Mouse (Mus musculus) lung, embryonic 15.5 days (tissue): ENCODE data around the gene Hmgcs2. TPM values are rescaled to one million over a fixed set of nuclear protein-coding genes. Genes with fewer than 3 reads are reported as not detected.

Source experiments
- ATAC-seq: fragments of 200-750 bp; cut with Nextera tagmentation; 2 replicates; pipeline ENCODE4 v1.8.0; 2017; ENCODE audit warnings: moderate number of reproducible peaks, borderline replicate concordance; ENCODE audit not compliant: low FRiP score, low TSS enrichment; ENCODE audit errors: extremely low read depth
- H3K27ac ChIP-seq: fragments of 300-500 bp; sonication (generic); 2 replicates; pipeline ENCODE4 v1.5.1; 2015; ENCODE audit warnings: moderate library complexity, mild to moderate bottlenecking, inconsistent platforms
- H3K27me3 ChIP-seq: fragments of 300-500 bp; sonication (generic); 2 replicates; pipeline ENCODE4 v1.6.1; 2015; ENCODE audit warnings: inconsistent platforms
- H3K36me3 ChIP-seq: fragments of 300-500 bp; sonication (generic); 2 replicates; pipeline ENCODE4 v1.6.1; 2015; ENCODE audit warnings: inconsistent platforms
- H3K4me1 ChIP-seq: fragments of 300-500 bp; sonication (generic); 2 replicates; pipeline ENCODE4 v1.6.1; 2015; ENCODE audit warnings: inconsistent platforms
- H3K4me2 ChIP-seq: fragments of 300-500 bp; sonication (generic); 2 replicates; pipeline ENCODE4 v1.6.1; 2015; ENCODE audit warnings: inconsistent platforms, mild to moderate bottlenecking, moderate library complexity
- H3K4me3 ChIP-seq: fragments of 300-500 bp; sonication (generic); 2 replicates; pipeline ENCODE4 v1.5.1; 2015; ENCODE audit warnings: mild to moderate bottlenecking, inconsistent platforms
- H3K9ac ChIP-seq: fragments of 300-500 bp; sonication (generic); 2 replicates; pipeline ENCODE4 v1.6.1; 2015; ENCODE audit warnings: inconsistent platforms
- H3K9me3 ChIP-seq: fragments of 300-500 bp; sonication (generic); 2 replicates; pipeline ENCODE4 v1.6.1; 2016; ENCODE audit warnings: inconsistent platforms
- WGBS: fragments of 180-500 bp; shearing (Covaris S2); methylation state at CpG from one replicate; pipeline ENCODE4 v1.1.7; 2015; 5-methylcytosine and 5-hydroxymethylcytosine counted together
- polyA plus RNA-seq: library from polyadenylated mRNA; unstranded; fragments of >200 nt; fragmentation: Nextera tagmentation; extraction: Ambion mirVana; gene quantifications from 2 replicates; pipeline ENCODE4 v1.2.1, GENCODE M21; 2015

Hmgcs2 gene
- polyA plus RNA-seq, 1 experiment from 2014 or later, result 4.2 TPM

GRCm38 (mm10) chr3:98283205-98283604 lies 3.0 kb downstream of the Hmgcs2 start:
- H3K9ac ChIP-seq, result no peak overlapping the region
- peaks cover 18% of the 10 kb centered on the region for H3K4me1 ChIP-seq
- H3K4me3 ChIP-seq, result no peak overlapping the region
- no peaks in the 10 kb centered on the region for H3K27me3 ChIP-seq
- WGBS, result 90% methylated on average over 5 of the region's 5 CpGs
- H3K27ac ChIP-seq, result no peak overlapping the region
- H3K9me3 ChIP-seq, result no peaks in the 10 kb centered on the region
- H3K4me2 ChIP-seq, result no peak overlapping the region
- H3K36me3 ChIP-seq, result no peaks in the 10 kb centered on the region
- ATAC-seq, result no peak

GRCm38 (mm10) chr3:98291044-98291443 lies 10.8 kb downstream of the Hmgcs2 start:
- Histone ChIP-seq H3K9ac (no peak overlapping the region), H3K4me1 (no peaks in the 10 kb centered on the region), H3K27me3 (no peaks in the 10 kb centered on the region), H3K36me3 (no peaks in the 10 kb centered on the region), H3K4me2 (no peak overlapping the region), H3K27ac (no peak overlapping the region), H3K9me3 (no peaks in the 10 kb centered on the region), H3K4me3 (no peak overlapping the region)
- no peak for ATAC-seq
- 71% methylated on average over 9 of the region's 9 CpGs for WGBS

- H3K36me3 ChIP-seq, result no peaks in the 10 kb centered on the region
- no peaks in the 10 kb centered on the region for H3K4me1 ChIP-seq
- H3K9ac ChIP-seq, result no peak overlapping the region
- no peak overlapping the region for H3K4me2 ChIP-seq
- H3K9me3 ChIP-seq, result no peaks in the 10 kb centered on the region
- no peaks in the 10 kb centered on the region for H3K27me3 ChIP-seq
- no peak overlapping the region for H3K27ac ChIP-seq
- WGBS, result 63% methylated on average over 10 of the region's 10 CpGs
- ATAC-seq, result no peak
- no peak overlapping the region for H3K4me3 ChIP-seq
Measured at GRCm38 (mm10) chr3:98295965-98296364, 15.7 kb downstream of the Hmgcs2 start.

GRCm38 (mm10) chr3:98299391-98300100 lies 19.3 kb downstream of the Hmgcs2 start:
- no peak overlapping the region for H3K4me3 ChIP-seq
- H3K36me3 ChIP-seq, result no peaks in the 10 kb centered on the region
- no peaks in the 10 kb centered on the region for H3K9me3 ChIP-seq
- H3K9ac ChIP-seq, result no peak overlapping the region
- no peak overlapping the region for H3K4me2 ChIP-seq
- H3K27ac ChIP-seq, result no peak overlapping the region
- H3K4me1 ChIP-seq, result no peaks in the 10 kb centered on the region
- no peak for ATAC-seq
- H3K27me3 ChIP-seq, result no peaks in the 10 kb centered on the region
- WGBS, result 84% methylated on average over 1 of the region's 1 CpGs

GRCm38 (mm10) chr3:98300266-98300665 lies 20.0 kb downstream of the Hmgcs2 start:
- H3K4me3 ChIP-seq, result no peak overlapping the region
- H3K27me3 ChIP-seq, result no peaks in the 10 kb centered on the region
- H3K36me3 ChIP-seq, result no peaks in the 10 kb centered on the region
- H3K9me3 ChIP-seq, result no peaks in the 10 kb centered on the region
- H3K27ac ChIP-seq, result no peak overlapping the region
- no peaks in the 10 kb centered on the region for H3K4me1 ChIP-seq
- no peak overlapping the region for H3K4me2 ChIP-seq
- 82% methylated on average over 4 of the region's 4 CpGs for WGBS
- H3K9ac ChIP-seq, result no peak overlapping the region
- no peak for ATAC-seq

DNA sequence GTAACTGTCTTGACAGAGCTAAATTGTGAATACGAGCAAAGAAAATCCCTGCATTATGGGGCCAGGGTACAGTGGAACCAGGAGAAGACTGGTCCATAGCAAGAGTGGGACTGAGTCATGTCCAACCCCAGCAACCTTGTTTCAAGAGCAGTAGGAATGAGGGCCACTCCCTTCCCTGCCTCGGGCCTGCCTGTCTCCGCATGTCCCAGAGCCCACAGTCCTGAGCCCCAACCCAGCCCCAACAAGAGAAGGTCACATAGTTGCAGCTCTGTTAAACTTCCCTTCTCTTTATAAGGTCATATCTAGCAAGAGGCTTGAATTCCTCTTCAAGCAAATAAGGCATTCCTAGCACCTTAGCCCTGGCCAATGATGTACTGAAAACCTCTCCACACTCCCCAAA lies 21.5 kb downstream of the Hmgcs2 start:
- no peaks in the 10 kb centered on the region for H3K9me3 ChIP-seq
- no peak overlapping the region for H3K9ac ChIP-seq
- no peaks in the 10 kb centered on the region for H3K27me3 ChIP-seq
- ATAC-seq, result no peak
- 73% methylated on average over 3 of the region's 3 CpGs for WGBS
- no peaks in the 10 kb centered on the region for H3K36me3 ChIP-seq
- H3K27ac ChIP-seq, result no peak overlapping the region
- H3K4me1 ChIP-seq, result no peaks in the 10 kb centered on the region
- H3K4me3 ChIP-seq, result no peak overlapping the region
- H3K4me2 ChIP-seq, result no peak overlapping the region

DNA sequence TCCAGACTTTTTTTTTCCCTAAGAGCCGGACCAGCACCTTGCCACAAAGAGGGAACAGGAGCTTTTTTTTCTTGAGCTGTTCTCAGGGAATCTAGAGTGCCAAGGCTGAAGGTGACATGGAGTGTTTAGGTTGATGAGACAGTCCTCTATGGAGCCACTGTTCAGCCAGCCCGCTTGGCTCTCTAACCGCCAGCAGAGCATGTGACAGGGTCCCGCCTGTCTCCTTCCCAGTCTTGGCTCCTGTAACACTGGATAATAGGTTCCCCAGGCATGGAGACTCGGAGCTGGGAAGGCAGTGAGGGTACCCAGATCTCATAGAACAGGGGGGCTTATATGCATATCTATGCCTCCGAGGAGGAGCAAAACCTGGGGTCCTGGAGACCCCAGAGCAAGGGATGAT lies 28.4 kb downstream of the Hmgcs2 start:
- Histone ChIP-seq H3K4me3 (no peak overlapping the region), H3K4me2 (no peak overlapping the region), H3K27me3 (no peaks in the 10 kb centered on the region), H3K9me3 (no peaks in the 10 kb centered on the region), H3K9ac (no peak overlapping the region), H3K27ac (no peak overlapping the region), H3K4me1 (no peaks in the 10 kb centered on the region), H3K36me3 (no peaks in the 10 kb centered on the region)
- no peak for ATAC-seq
- WGBS, result 79% methylated on average over 6 of the region's 6 CpGs

DNA sequence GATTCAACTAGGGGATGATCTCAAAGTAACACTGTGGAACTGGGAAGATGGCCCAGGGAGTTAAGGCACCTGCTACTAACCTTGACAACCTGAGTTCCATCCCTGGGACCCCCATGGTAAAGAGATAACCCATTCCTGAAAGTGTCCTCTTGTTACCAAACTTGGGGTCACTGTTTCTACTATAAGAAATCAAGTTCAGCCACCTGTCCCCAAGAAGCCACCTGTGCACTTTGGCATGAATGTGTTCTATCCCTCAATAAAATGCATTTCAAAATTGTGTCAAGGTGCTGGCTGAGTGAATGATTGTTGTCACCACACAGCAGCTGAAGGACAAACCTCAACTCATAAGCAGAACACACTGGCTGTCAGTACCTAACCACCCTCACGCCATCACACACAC lies 30.2 kb downstream of the Hmgcs2 start:
- H3K9ac ChIP-seq, result no peak overlapping the region
- peaks cover 6% of the 10 kb centered on the region; the same call in 1 of the 2 replicates for H3K36me3 ChIP-seq
- no peak for ATAC-seq
- no peak overlapping the region for H3K4me2 ChIP-seq
- no peak overlapping the region for H3K27ac ChIP-seq
- no peaks in the 10 kb centered on the region for H3K4me1 ChIP-seq
- H3K27me3 ChIP-seq, result no peaks in the 10 kb centered on the region
- H3K4me3 ChIP-seq, result no peak overlapping the region
- no peaks in the 10 kb centered on the region for H3K9me3 ChIP-seq
- WGBS, result 91% methylated on average over 1 of the region's 1 CpGs

- H3K4me2 ChIP-seq, result no peak overlapping the region
- H3K9me3 ChIP-seq, result no peaks in the 10 kb centered on the region
- peaks cover 9% of the 10 kb centered on the region for H3K4me1 ChIP-seq
- H3K27me3 ChIP-seq, result no peaks in the 10 kb centered on the region
- WGBS, result 31% methylated on average over 7 of the region's 7 CpGs
- peaks cover 7% of the 10 kb centered on the region for H3K36me3 ChIP-seq
- no peak overlapping the region for H3K4me3 ChIP-seq
- no peak overlapping the region for H3K9ac ChIP-seq
- ATAC-seq, result no peak
- H3K27ac ChIP-seq, result no peak overlapping the region
Measured at GRCm38 (mm10) chr3:98312867-98313266, 32.6 kb downstream of the Hmgcs2 start.

GRCm38 (mm10) chr3:98313294-98314155 lies 33.3 kb downstream of the Hmgcs2 start:
- WGBS, result 77% methylated on average over 9 of the region's 9 CpGs
- ATAC-seq, result no peak
- no peaks in the 10 kb centered on the region for H3K27me3 ChIP-seq

GRCm38 (mm10) chr3:98315181-98315580 lies 34.9 kb downstream of the Hmgcs2 start:
- ATAC-seq, result no peak
- Histone ChIP-seq H3K4me3 (no peak overlapping the region), H3K36me3 (peaks cover 8% of the 10 kb centered on the region), H3K4me2 (no peak overlapping the region), H3K9ac (no peak overlapping the region), H3K27me3 (no peaks in the 10 kb centered on the region), H3K4me1 (peaks cover 13% of the 10 kb centered on the region), H3K9me3 (no peaks in the 10 kb centered on the region), H3K27ac (no peak overlapping the region)
- 65% methylated on average over 2 of the region's 2 CpGs for WGBS

More at GRCm38 (mm10) chr3:98313294-98314155, 33.3 kb downstream of the Hmgcs2 start:
- H3K4me3 ChIP-seq, result no peak overlapping the region
- no peak overlapping the region for H3K9ac ChIP-seq
- H3K36me3 ChIP-seq, result peaks cover 7% of the 10 kb centered on the region
- peaks cover 13% of the 10 kb centered on the region for H3K4me1 ChIP-seq
- no peaks in the 10 kb centered on the region for H3K9me3 ChIP-seq
- no peak overlapping the region for H3K27ac ChIP-seq
- H3K4me2 ChIP-seq, result no peak overlapping the region

DNA sequence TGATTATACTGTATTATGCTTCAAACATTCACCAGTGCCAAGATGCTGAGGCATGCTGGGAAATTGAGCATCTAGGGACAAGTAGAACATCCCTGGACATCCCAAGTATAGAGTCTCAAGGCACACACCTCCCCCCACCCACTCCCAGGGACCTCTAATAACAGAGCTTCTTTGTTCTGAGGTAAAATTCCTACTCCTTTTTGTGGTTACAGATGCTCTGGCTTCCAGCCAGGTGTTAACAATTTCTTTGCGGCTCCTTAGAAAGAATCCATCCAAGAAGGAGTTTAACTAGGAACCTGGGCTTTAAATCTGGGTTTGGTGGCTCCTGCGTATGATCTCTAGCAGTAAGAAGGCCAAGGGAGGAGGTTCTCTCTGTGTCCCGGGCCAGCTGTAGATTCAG lies 36.9 kb downstream of the Hmgcs2 start:
- no peaks in the 10 kb centered on the region for H3K27me3 ChIP-seq
- no peaks in the 10 kb centered on the region for H3K9me3 ChIP-seq
- peak overlapping the region; percentile 37 for H3K27ac ChIP-seq
- 33% methylated on average over 3 of the region's 3 CpGs for WGBS
- H3K4me2 ChIP-seq, result no peak overlapping the region
- no peak overlapping the region for H3K4me3 ChIP-seq
- peaks cover 14% of the 10 kb centered on the region for H3K36me3 ChIP-seq
- ATAC-seq, result no peak
- no peak overlapping the region for H3K9ac ChIP-seq
- peaks cover 13% of the 10 kb centered on the region for H3K4me1 ChIP-seq
